24 mouse cellular contexts compared by ENCODE assay signal in the genomic region with DNA sequence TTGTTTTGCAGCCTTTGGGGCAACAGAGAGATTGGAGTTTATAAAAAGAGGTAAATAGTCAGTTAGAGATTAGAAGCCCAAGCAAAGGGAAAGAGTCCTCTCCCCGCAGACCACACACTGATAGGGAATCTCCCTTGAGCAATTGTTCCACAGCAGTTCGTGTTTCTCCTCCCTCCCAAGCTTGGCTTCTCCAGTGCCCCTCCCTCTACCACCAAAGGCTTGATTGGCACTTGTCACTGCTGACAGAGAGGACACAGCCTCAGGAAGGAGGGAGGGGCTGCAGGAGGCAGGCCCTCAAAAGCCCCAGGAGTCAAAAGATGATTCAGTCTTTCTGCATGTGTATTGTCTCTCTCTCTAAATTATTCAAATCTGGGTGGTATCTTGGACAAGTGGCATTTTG.
A peak's percentile ranks its signal among the peaks of the same experiment; 100 is the strongest.
DNase-seq lines count a peak whose midpoint lies in the region; ATAC-seq lines count a peak whose summit lies in the region.
"Had no signal": no experiment of that assay in that cellular context is flagged by ENCODE, and none has a peak within 500 bp of the region (broad histone marks: within the 10 kb centered on the region; RNA-seq: fewer than 3 reads in every experiment).

No protein-coding gene starts in this region.

- H3K9ac ChIP-seq in hindbrain, embryonic 13.5 days, result no peak overlapping the region
- peak overlapping the region; percentile 16; the same call in 1 of the 2 replicates for H3K9ac ChIP-seq in midbrain, embryonic 11.5 days (ENCODE audit: low read length)
- H3K9ac ChIP-seq: liver, embryonic 15.5 days; lung, embryonic 15.5 days; neural tube, embryonic 13.5 days had no signal

- H3K36me3 ChIP-seq in hindbrain, embryonic 10.5 days, result no peaks in the 10 kb centered on the region
- H3K36me3 ChIP-seq in hindbrain, embryonic 13.5 days, result no peaks in the 10 kb centered on the region
- no peaks in the 10 kb centered on the region for H3K36me3 ChIP-seq in midbrain, embryonic 11.5 days (ENCODE audit: control insufficient read depth, insufficient read depth, low read length)
- H3K36me3 ChIP-seq: embryonic facial prominence, embryonic 10.5 days; heart, embryonic 10.5 days; limb, embryonic 10.5 days; liver, embryonic 15.5 days; lung, embryonic 15.5 days; neural tube, embryonic 13.5 days had no signal

- no peaks in the 10 kb centered on the region for H3K9me3 ChIP-seq in hindbrain, embryonic 10.5 days
- H3K9me3 ChIP-seq in hindbrain, embryonic 13.5 days, result no peaks in the 10 kb centered on the region
- H3K9me3 ChIP-seq in midbrain, embryonic 11.5 days (ENCODE audit: control insufficient read depth, low read length), result no peaks in the 10 kb centered on the region
- H3K9me3 ChIP-seq: embryonic facial prominence, embryonic 10.5 days; heart, embryonic 10.5 days; limb, embryonic 10.5 days; liver, embryonic 15.5 days; lung, embryonic 15.5 days; neural tube, embryonic 13.5 days had no signal

- peaks cover 3% of the 10 kb centered on the region; the same call in 1 of the 2 replicates for H3K27me3 ChIP-seq in hindbrain, embryonic 10.5 days (ENCODE audit: insufficient read depth, poor library complexity, severe bottlenecking)
- no peaks in the 10 kb centered on the region for H3K27me3 ChIP-seq in hindbrain, embryonic 13.5 days
- H3K27me3 ChIP-seq in midbrain, embryonic 11.5 days (ENCODE audit: control insufficient read depth, insufficient read depth, low read length), result peaks cover 3% of the 10 kb centered on the region; the same call in 1 of the 2 replicates
- H3K27me3 ChIP-seq: liver, embryonic 15.5 days; lung, embryonic 15.5 days; neural tube, embryonic 13.5 days had no signal

- no peak overlapping the region for H3K4me3 ChIP-seq in hindbrain, embryonic 10.5 days
- no peak overlapping the region for H3K4me3 ChIP-seq in hindbrain, embryonic 13.5 days
- H3K4me3 ChIP-seq in midbrain, embryonic 11.5 days (ENCODE audit: low read depth, low read length), result no peak overlapping the region
- H3K4me3 ChIP-seq: embryonic facial prominence, embryonic 10.5 days; heart, embryonic 10.5 days; limb, embryonic 10.5 days; liver, embryonic 15.5 days; lung, embryonic 15.5 days; myocyte; neural tube, embryonic 13.5 days had no signal

- WGBS in hindbrain, embryonic 10.5 days, result 7% methylated on average over 2 of the region's 2 CpGs
- 16% methylated on average over 2 of the region's 2 CpGs for WGBS in hindbrain, embryonic 13.5 days
- 0% methylated on average over 2 of the region's 2 CpGs for WGBS in midbrain, embryonic 11.5 days

- DNase-seq in embryo, embryonic 10 days (ENCODE audit: low spot score), result peak; percentile 34
- DNase-seq in embryo, embryonic 9.5 days (ENCODE audit: extremely low spot score), result no peak
- peak; percentile 31 for DNase-seq in hindbrain, embryonic 10.5 days (ENCODE audit: low spot score)
- DNase-seq in midbrain, embryonic 11.5 days (ENCODE audit: low spot score, missing footprints), result peak; percentile 89
- DNase-seq in retina, embryonic 14.5 days (ENCODE audit: low spot score), result peak; percentile 30
- DNase-seq in adrenal gland, adult 2 months, result no peak
- no peak for DNase-seq in kidney, postnatal 25 days
- DNase-seq: adrenal gland, postnatal 10 days; cerebellum, adult 2 months; cerebellum, postnatal 25 days; kidney, adult 18-20 months; liver; lung, postnatal 4 days; thymus, adult 18-20 months; thymus, postnatal 36 days had no signal

- no peak for ATAC-seq in hindbrain, embryonic 13.5 days (ENCODE audit: low FRiP score)
- peak; percentile 91 for ATAC-seq in midbrain, embryonic 11.5 days (ENCODE audit: low FRiP score)

- H3K4me2 ChIP-seq in hindbrain, embryonic 13.5 days, result no peak overlapping the region
- no peak overlapping the region for H3K4me2 ChIP-seq in midbrain, embryonic 11.5 days
- H3K4me2 ChIP-seq: liver, embryonic 15.5 days; lung, embryonic 15.5 days; neural tube, embryonic 13.5 days had no signal

- peaks cover 11% of the 10 kb centered on the region for H3K4me1 ChIP-seq in hindbrain, embryonic 10.5 days (replicated peaks)
- no peaks in the 10 kb centered on the region for H3K4me1 ChIP-seq in hindbrain, embryonic 13.5 days (replicated peaks)
- H3K4me1 ChIP-seq in midbrain, embryonic 11.5 days (ENCODE audit: control insufficient read depth, insufficient read depth, low read length), result peaks cover 7% of the 10 kb centered on the region
- H3K4me1 ChIP-seq: heart, embryonic 10.5 days; limb, embryonic 10.5 days; liver, embryonic 15.5 days; lung, embryonic 15.5 days; neural tube, embryonic 13.5 days had no signal

- H3K27ac ChIP-seq in hindbrain, embryonic 10.5 days, result no peak overlapping the region; the same call in 1 of the 2 replicates
- H3K27ac ChIP-seq in hindbrain, embryonic 13.5 days, result no peak overlapping the region
- H3K27ac ChIP-seq in midbrain, embryonic 11.5 days (ENCODE audit: low read depth, low read length), result no peak overlapping the region
- H3K27ac ChIP-seq: embryonic facial prominence, embryonic 10.5 days; heart, embryonic 10.5 days; kidney, postnatal 0 days; limb, embryonic 10.5 days; liver, embryonic 15.5 days; lung, embryonic 15.5 days; neural tube, embryonic 13.5 days had no signal

Comparison
In these comparisons a context has a peak if more than half of its experiments do, and no peak if none do; other contexts are left out.
1. DNase-seq: peak in embryo, embryonic 10 days (single experiment), hindbrain, embryonic 10.5 days (single experiment), midbrain, embryonic 11.5 days (single experiment) and retina, embryonic 14.5 days (single experiment); none in embryo, embryonic 9.5 days (single experiment), adrenal gland, adult 2 months (single experiment) and kidney, postnatal 25 days (0 of 2).